Mouse (Mus musculus) lung, embryonic 15.5 days (tissue): ENCODE measurements around the gene 3110040M04Rik. TPM values are rescaled to one million over a fixed set of nuclear protein-coding genes. Genes with fewer than 3 reads are reported as not detected.
"Not testable (repeated sequence)": the region's sequence is repeated elsewhere in the genome, so short reads cannot be mapped to it uniquely, and the experiment has no call there.

Experiments
- ATAC-seq: fragments of 200-750 bp; cut with Nextera tagmentation; 2 replicates; pipeline ENCODE4 v1.8.0; 2017; ENCODE audit warnings: moderate number of reproducible peaks, borderline replicate concordance; ENCODE audit not compliant: low FRiP score, low TSS enrichment; ENCODE audit errors: extremely low read depth
- H3K27ac ChIP-seq: fragments of 300-500 bp; sonication (generic); 2 replicates; pipeline ENCODE4 v1.5.1; 2015; ENCODE audit warnings: moderate library complexity, mild to moderate bottlenecking, inconsistent platforms
- H3K27me3 ChIP-seq: fragments of 300-500 bp; sonication (generic); 2 replicates; pipeline ENCODE4 v1.6.1; 2015; ENCODE audit warnings: inconsistent platforms
- H3K36me3 ChIP-seq: fragments of 300-500 bp; sonication (generic); 2 replicates; pipeline ENCODE4 v1.6.1; 2015; ENCODE audit warnings: inconsistent platforms
- H3K4me1 ChIP-seq: fragments of 300-500 bp; sonication (generic); 2 replicates; pipeline ENCODE4 v1.6.1; 2015; ENCODE audit warnings: inconsistent platforms
- H3K4me2 ChIP-seq: fragments of 300-500 bp; sonication (generic); 2 replicates; pipeline ENCODE4 v1.6.1; 2015; ENCODE audit warnings: inconsistent platforms, mild to moderate bottlenecking, moderate library complexity
- H3K4me3 ChIP-seq: fragments of 300-500 bp; sonication (generic); 2 replicates; pipeline ENCODE4 v1.5.1; 2015; ENCODE audit warnings: mild to moderate bottlenecking, inconsistent platforms
- H3K9ac ChIP-seq: fragments of 300-500 bp; sonication (generic); 2 replicates; pipeline ENCODE4 v1.6.1; 2015; ENCODE audit warnings: inconsistent platforms
- H3K9me3 ChIP-seq: fragments of 300-500 bp; sonication (generic); 2 replicates; pipeline ENCODE4 v1.6.1; 2016; ENCODE audit warnings: inconsistent platforms
- WGBS: fragments of 180-500 bp; shearing (Covaris S2); methylation state at CpG from one replicate; pipeline ENCODE4 v1.1.7; 2015; 5-methylcytosine and 5-hydroxymethylcytosine counted together
- polyA plus RNA-seq: library from polyadenylated mRNA; unstranded; fragments of >200 nt; fragmentation: Nextera tagmentation; extraction: Ambion mirVana; gene quantifications from 2 replicates; pipeline ENCODE4 v1.2.1, GENCODE M21; 2015

Gene 3110040M04Rik
- polyA plus RNA-seq, 1 experiment from 2014 or later: not detected

GRCm38 (mm10) chr1:151198120-151198519 lies 5.8 kb upstream of the 3110040M04Rik start, which contains the start of gene Gm47995:
Gene Gm47995, plus strand, starts transcription at chr1:151198448.
- not testable (repeated sequence) for H3K4me3 ChIP-seq, ATAC-seq, H3K9ac ChIP-seq, H3K27me3 ChIP-seq, H3K4me2 ChIP-seq, H3K36me3 ChIP-seq, H3K9me3 ChIP-seq, H3K27ac ChIP-seq, H3K4me1 ChIP-seq
- 67% methylated on average over 2 of the region's 4 CpGs for WGBS

DNA sequence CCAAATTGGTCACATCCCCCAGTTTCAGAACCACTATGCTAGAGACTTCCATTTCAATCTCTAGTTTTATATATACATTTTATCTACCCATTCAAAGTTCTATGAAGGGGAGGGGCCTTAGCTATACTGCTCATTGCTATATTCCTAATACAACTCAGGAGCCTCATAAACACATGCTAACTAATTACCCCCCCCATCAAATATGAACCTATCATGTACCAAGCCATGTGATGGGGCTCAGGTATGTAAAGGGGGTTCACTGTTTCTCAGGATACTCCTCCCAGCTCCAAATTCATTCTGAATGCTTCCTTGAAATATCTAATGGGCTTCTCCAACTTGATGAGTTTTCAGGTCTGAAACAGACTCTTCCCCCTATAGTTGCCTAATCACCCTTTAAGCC lies 3.3 kb upstream of the 3110040M04Rik start:
- not testable (repeated sequence) for H3K4me2 ChIP-seq, H3K9me3 ChIP-seq, ATAC-seq, H3K27ac ChIP-seq, H3K4me3 ChIP-seq, H3K4me1 ChIP-seq, H3K9ac ChIP-seq, H3K27me3 ChIP-seq, H3K36me3 ChIP-seq

DNA sequence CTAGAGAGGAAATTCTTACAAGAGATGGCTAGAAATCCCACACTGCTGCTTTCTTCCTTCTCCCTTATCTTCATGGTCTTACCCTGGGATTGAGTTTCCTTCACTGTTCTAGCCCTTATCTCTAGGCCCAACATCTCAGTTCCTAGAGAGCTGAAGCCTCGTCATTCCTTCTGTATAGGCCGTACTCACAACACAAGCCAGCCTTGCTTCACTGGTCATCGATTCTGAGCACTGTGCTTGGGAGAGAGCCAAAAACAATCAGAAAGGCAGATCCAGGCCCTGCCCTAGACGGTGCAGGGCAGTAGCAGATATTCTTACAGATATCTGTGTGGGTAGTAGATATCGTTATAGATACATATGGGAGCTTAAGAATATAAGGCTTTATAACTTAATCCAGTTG lies 1.1 kb upstream of the 3110040M04Rik start:
- H3K9ac ChIP-seq, H3K4me2 ChIP-seq, H3K9me3 ChIP-seq, H3K27ac ChIP-seq, H3K4me1 ChIP-seq, H3K36me3 ChIP-seq, H3K27me3 ChIP-seq, H3K4me3 ChIP-seq: not testable (repeated sequence)
- WGBS: 67% methylated on average over 4 of the region's 5 CpGs
- peak; percentile 31; the same call in 1 of the 2 replicates for ATAC-seq

DNA sequence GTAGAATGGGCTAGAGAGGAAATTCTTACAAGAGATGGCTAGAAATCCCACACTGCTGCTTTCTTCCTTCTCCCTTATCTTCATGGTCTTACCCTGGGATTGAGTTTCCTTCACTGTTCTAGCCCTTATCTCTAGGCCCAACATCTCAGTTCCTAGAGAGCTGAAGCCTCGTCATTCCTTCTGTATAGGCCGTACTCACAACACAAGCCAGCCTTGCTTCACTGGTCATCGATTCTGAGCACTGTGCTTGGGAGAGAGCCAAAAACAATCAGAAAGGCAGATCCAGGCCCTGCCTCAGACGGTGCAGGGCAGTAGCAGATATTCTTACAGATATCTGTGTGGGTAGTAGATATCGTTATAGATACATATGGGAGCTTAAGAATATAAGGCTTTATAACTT lies 4.6 kb downstream of the 3110040M04Rik start:
- not testable (repeated sequence) for H3K4me1 ChIP-seq, H3K27me3 ChIP-seq, H3K9me3 ChIP-seq, H3K9ac ChIP-seq, H3K4me2 ChIP-seq, H3K27ac ChIP-seq, ATAC-seq, H3K4me3 ChIP-seq, H3K36me3 ChIP-seq
- WGBS: 49% methylated on average over 4 of the region's 5 CpGs

DNA sequence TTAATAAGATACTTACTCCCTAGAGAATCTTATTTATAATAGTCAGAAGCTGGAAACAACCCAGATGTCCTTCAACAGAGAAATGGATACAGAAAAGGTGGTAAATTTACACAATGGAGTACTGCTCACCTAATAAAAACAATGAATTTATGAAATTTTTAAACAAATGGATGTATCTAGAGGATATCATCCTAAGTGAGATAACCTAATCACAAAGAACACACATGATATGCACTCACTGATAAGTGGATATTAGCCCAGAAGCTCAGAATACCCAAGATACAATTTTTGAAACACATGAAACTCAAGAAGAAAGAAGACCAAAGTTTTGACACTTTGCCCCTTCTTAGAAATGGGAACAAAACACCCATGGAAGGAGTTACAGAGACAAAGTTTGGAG lies 5.0 kb downstream of the 3110040M04Rik start:
- H3K27ac ChIP-seq, H3K4me1 ChIP-seq, H3K9me3 ChIP-seq, H3K27me3 ChIP-seq, H3K4me3 ChIP-seq, H3K36me3 ChIP-seq, H3K4me2 ChIP-seq, ATAC-seq, H3K9ac ChIP-seq: not testable (repeated sequence)

DNA sequence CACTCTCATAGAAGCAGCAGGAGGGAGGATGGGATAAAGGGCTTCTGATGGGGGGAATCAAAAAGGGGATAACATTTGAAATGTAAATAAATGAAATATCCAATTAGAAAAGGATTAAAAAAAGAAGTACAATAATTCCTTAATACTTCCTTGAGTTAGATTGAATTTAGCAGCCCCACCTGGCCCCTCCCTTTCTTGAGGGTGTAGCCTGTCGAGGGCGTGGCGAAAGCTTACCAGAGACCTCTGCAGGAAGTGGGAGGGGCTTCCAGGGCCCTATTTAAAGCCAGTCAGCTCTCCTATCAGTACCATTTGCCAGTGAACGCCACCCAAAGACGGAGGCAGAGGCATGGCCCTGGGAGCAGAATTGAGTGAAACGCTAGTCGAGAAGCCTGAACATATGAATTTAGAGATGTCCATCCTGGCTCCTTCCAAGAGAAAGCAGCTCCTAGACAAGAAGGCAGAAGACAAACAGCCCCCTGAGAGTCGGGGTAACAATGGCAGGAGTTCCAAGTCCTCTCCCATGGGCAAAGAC lies 6.0 kb downstream of the 3110040M04Rik start, which contains the start of gene Gm47996:
Gene Gm47996, plus strand, starts transcription at position 308 of the 532 bp plus-strand sequence.
- H3K27ac ChIP-seq, H3K36me3 ChIP-seq: not testable (repeated sequence)

GRCm38 (mm10) chr1:151211666-151212065 lies 7.7 kb downstream of the 3110040M04Rik start:
- not testable (repeated sequence) for H3K9me3 ChIP-seq, ATAC-seq, H3K27ac ChIP-seq, H3K4me3 ChIP-seq, H3K27me3 ChIP-seq, H3K4me1 ChIP-seq, H3K36me3 ChIP-seq, H3K4me2 ChIP-seq, H3K9ac ChIP-seq
- WGBS: 69% methylated on average over 5 of the region's 5 CpGs

More for the DNA sequence above, 6.0 kb downstream of the 3110040M04Rik start, which contains the start of gene Gm47996:
- not testable (repeated sequence) for H3K4me1 ChIP-seq, ATAC-seq, H3K4me3 ChIP-seq, H3K9ac ChIP-seq, H3K27me3 ChIP-seq, H3K9me3 ChIP-seq, H3K4me2 ChIP-seq
- WGBS: 89% methylated on average over 4 of the region's 8 CpGs

DNA sequence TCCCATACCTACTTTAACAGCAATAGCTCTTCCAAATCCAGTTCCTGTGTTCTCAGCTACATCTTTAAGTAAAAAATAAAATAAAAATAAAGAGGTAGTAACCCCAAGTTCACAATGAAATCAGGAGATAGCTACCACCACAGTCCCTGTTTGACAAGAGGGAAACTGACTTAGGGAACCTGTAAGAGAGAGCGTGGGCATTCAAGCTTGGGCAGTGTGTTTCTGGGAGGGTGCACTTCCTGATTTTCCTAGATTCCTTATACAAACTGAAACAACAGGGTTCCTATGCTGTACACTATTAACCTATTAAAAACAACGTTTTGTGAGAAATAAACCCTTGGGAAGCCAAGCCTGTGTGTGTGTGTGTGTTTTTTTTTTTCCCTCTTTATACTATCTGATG lies 10.9 kb downstream of the 3110040M04Rik start:
- Histone ChIP-seq H3K4me1 (no peaks in the 10 kb centered on the region), H3K27ac (no peak overlapping the region), H3K9ac (no peak overlapping the region), H3K4me2 (no peak overlapping the region), H3K27me3 (no peaks in the 10 kb centered on the region), H3K4me3 (no peak overlapping the region), H3K36me3 (no peaks in the 10 kb centered on the region), H3K9me3 (no peaks in the 10 kb centered on the region)
- WGBS: 64% methylated on average over 2 of the region's 2 CpGs
- ATAC-seq: no peak

DNA sequence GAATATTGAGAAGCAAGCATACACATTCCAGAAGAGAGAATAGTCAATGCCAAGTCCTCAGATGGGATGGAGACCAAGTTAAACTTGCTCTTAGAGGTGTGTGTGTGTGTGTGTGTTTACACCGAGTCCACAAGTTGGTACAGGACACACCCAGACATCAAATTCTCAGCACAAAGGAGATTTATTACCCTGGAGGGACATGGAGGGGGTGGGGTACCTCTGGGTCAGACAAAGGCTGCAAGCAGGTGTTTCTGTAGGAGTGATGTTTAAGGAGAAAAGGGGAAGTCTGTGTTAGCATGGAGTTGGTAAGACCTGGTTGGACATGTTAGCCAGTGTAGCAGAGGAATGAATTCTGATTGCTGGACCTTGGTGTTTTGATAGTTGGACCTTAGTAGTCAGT lies 12.1 kb downstream of the 3110040M04Rik start:
- H3K4me3 ChIP-seq: no peak overlapping the region
- WGBS: 34% methylated on average over 1 of the region's 1 CpGs
- H3K27ac ChIP-seq: no peak overlapping the region
- H3K36me3 ChIP-seq: no peaks in the 10 kb centered on the region
- ATAC-seq: no peak
- H3K27me3 ChIP-seq: no peaks in the 10 kb centered on the region
- no peak overlapping the region for H3K4me2 ChIP-seq
- no peak overlapping the region for H3K9ac ChIP-seq
- no peaks in the 10 kb centered on the region for H3K9me3 ChIP-seq
- H3K4me1 ChIP-seq: no peaks in the 10 kb centered on the region

GRCm38 (mm10) chr1:151216417-151216816 lies 12.5 kb downstream of the 3110040M04Rik start:
- Histone ChIP-seq H3K4me3 (no peak overlapping the region), H3K27ac (no peak overlapping the region), H3K9me3 (no peaks in the 10 kb centered on the region), H3K4me1 (no peaks in the 10 kb centered on the region), H3K4me2 (no peak overlapping the region), H3K27me3 (no peaks in the 10 kb centered on the region), H3K9ac (no peak overlapping the region), H3K36me3 (no peaks in the 10 kb centered on the region)
- ATAC-seq: no peak
- 72% methylated on average over 3 of the region's 3 CpGs for WGBS

DNA sequence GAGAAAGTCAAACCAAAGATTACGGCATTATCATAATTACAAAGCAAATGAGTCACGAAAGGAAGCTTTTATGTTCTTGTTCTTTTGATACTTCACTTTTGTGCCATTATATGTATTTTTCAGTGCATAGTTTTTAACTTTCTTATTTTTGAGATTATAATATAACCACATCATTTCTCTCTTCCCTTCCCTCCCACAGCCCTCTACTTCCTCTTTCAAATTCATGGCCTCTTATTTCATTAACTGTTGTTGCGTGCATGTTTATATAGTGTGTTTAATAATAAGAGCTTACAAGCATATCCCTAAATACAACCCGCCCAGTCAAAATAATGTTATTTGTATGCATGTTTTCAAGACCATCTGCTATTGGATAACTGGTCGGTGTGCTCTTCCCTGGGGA lies 15.1 kb downstream of the 3110040M04Rik start:
- 87% methylated on average over 5 of the region's 5 CpGs for WGBS
- Histone ChIP-seq H3K4me3 (no peak overlapping the region), H3K9me3 (no peaks in the 10 kb centered on the region), H3K4me2 (no peak overlapping the region), H3K4me1 (no peaks in the 10 kb centered on the region), H3K36me3 (no peaks in the 10 kb centered on the region), H3K27ac (no peak overlapping the region), H3K27me3 (no peaks in the 10 kb centered on the region), H3K9ac (no peak overlapping the region)
- no peak for ATAC-seq

- Histone ChIP-seq H3K9ac (no peak overlapping the region), H3K27me3 (no peaks in the 10 kb centered on the region), H3K9me3 (no peaks in the 10 kb centered on the region), H3K27ac (no peak overlapping the region), H3K4me3 (no peak overlapping the region), H3K36me3 (no peaks in the 10 kb centered on the region), H3K4me1 (no peaks in the 10 kb centered on the region), H3K4me2 (no peak overlapping the region)
- WGBS: 72% methylated on average over 7 of the region's 7 CpGs
- no peak for ATAC-seq
Observed at GRCm38 (mm10) chr1:151220098-151220497, 16.2 kb downstream of the 3110040M04Rik start.
